Mouse (Mus musculus) midbrain, embryonic 11.5 days (tissue): ENCODE data around the gene Ppp2r1b. TPM values are rescaled to one million over a fixed set of nuclear protein-coding genes. Genes with fewer than 3 reads are reported as not detected.

Experiments
- ATAC-seq: fragments of 200-750 bp; cut with Nextera tagmentation; 2 replicates; pipeline ENCODE4 v1.8.0; 2017; ENCODE audit warnings: moderate TSS enrichment, moderate library complexity; ENCODE audit not compliant: low FRiP score
- DNase-seq: peaks from one replicate; pipeline ENCODE4 v3.0.0; 2015; ENCODE audit warnings: low spot score; ENCODE audit errors: missing footprints
- H3K27ac ChIP-seq: fragments of 300-500 bp; sonication (generic); 2 replicates; pipeline ENCODE4 v1.5.1; 2014; ENCODE audit warnings: low read depth, low read length
- H3K27me3 ChIP-seq: fragments of 300-500 bp; sonication (generic); 2 replicates; pipeline ENCODE4 v1.6.1; 2014; ENCODE audit warnings: mild to moderate bottlenecking, low read length, moderate library complexity, mixed read lengths; ENCODE audit not compliant: control insufficient read depth, insufficient read depth
- H3K36me3 ChIP-seq: fragments of 300-500 bp; sonication (generic); 2 replicates; pipeline ENCODE4 v1.6.1; 2014; ENCODE audit warnings: mild to moderate bottlenecking, low read length, moderate library complexity, mixed read lengths; ENCODE audit not compliant: control insufficient read depth, insufficient read depth
- H3K4me1 ChIP-seq: fragments of 300-500 bp; sonication (generic); 2 replicates; pipeline ENCODE4 v1.6.1; 2014; ENCODE audit warnings: low read length; ENCODE audit not compliant: control insufficient read depth, insufficient read depth
- H3K4me2 ChIP-seq: fragments of 300-500 bp; sonication (generic); 2 replicates; pipeline ENCODE4 v1.6.1; 2014; ENCODE audit warnings: mild to moderate bottlenecking, moderate library complexity
- H3K4me3 ChIP-seq: fragments of 300-500 bp; sonication (generic); 2 replicates; pipeline ENCODE4 v1.5.1; 2014; ENCODE audit warnings: low read depth, low read length
- H3K9ac ChIP-seq: fragments of 300-500 bp; sonication (generic); 2 replicates; pipeline ENCODE4 v1.6.1; 2014; ENCODE audit warnings: low read length
- H3K9me3 ChIP-seq: fragments of 300-500 bp; sonication (generic); 2 replicates; pipeline ENCODE4 v1.6.1; 2016; ENCODE audit warnings: low read length; ENCODE audit not compliant: control insufficient read depth
- WGBS: fragments of 180-500 bp; shearing (Covaris S2); extraction: QIAGEN DNeasy Blood & Tissue Kit; methylation state at CpG from one replicate; pipeline ENCODE4 v1.1.7; 2014; 5-methylcytosine and 5-hydroxymethylcytosine counted together
- polyA plus RNA-seq: library from polyadenylated mRNA; unstranded; fragments of >200 nt; fragmentation: Nextera tagmentation; extraction: Ambion mirVana; gene quantifications from 2 replicates; pipeline ENCODE4 v1.2.1, GENCODE M21; 2014

The Ppp2r1b gene
- polyA plus RNA-seq, 1 experiment from 2014 or later: 114 TPM

DNA sequence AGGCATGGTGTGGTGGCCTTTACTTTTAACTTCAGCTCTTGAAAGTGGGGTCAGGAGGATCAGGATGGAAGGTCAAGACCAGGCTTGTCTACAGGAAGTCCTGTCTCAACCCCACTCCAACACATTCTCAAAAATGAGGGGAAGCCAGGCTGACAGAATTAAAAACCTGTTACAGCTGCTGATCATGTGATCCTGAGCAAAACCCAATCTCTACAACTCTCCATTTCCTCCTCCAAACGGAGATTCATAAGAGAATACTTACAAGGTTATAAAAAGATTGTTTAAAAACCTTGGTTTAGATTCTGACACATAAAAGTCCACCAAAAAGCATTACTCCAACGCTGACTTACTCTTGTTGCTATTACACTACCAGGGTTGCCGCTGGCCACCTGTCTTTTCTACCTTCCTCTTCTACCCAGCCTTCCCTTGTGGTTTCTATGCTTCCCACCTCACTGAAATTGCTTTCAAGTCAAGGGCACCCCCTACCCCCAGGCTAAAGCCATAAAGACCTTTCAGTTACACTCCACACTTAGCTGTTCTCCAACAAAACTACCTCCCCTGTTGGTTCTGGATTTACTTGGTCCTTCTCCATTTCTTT lies 96.8 kb downstream of the Ppp2r1b start:
- Histone ChIP-seq H3K4me1 (no peaks in the 10 kb centered on the region), H3K4me3 (no peak overlapping the region), H3K9me3 (no peaks in the 10 kb centered on the region), H3K36me3 (no peaks in the 10 kb centered on the region), H3K27ac (no peak overlapping the region), H3K4me2 (no peak overlapping the region), H3K27me3 (no peaks in the 10 kb centered on the region), H3K9ac (no peak overlapping the region)
- 85% methylated on average over 3 of the region's 3 CpGs for whole genome bisulfite sequencing
- DNase-seq (peak; percentile 66), ATAC-seq (no peak)

DNA sequence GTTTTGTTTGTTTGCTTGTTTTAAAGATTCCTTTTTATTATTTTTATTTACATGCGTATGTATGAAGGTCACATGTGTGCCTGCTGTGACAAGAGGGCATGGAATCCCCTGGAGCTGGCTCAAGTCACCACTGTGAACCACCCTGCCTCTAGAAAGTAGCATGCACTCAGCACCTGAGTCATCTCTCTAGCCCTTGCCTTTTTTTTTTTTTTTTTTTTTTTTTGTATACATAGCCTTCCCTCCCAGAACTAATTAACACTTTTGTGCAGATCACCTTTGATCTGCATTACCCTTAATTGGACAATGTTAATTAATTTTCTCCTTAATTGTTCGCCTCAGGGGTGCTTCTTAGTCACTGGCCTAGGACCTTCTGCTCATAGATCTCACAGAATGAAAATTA lies 97.6 kb downstream of the Ppp2r1b start:
- DNase-seq: no peak
- WGBS: 84% methylated on average over 2 of the region's 2 CpGs

More for the DNA sequence above, 97.6 kb downstream of the Ppp2r1b start:
- Histone ChIP-seq H3K9me3 (no peaks in the 10 kb centered on the region), H3K4me3 (no peak overlapping the region), H3K4me1 (no peaks in the 10 kb centered on the region), H3K27ac (no peak overlapping the region), H3K36me3 (no peaks in the 10 kb centered on the region), H3K9ac (no peak overlapping the region), H3K27me3 (no peaks in the 10 kb centered on the region), H3K4me2 (no peak overlapping the region)
- ATAC-seq: no peak

Other genes starting within 250 kb of the Ppp2r1b start
- gene Sdhd, start 241.5 kb upstream of the Ppp2r1b start, polyA plus RNA-seq: 274 and 284 TPM in 2 replicates
- 333 and 369 TPM in 2 replicates for gene Timm8b, start 241.4 kb upstream of the Ppp2r1b start, polyA plus RNA-seq
- gene Pih1d2, start 228.0 kb upstream of the Ppp2r1b start, polyA plus RNA-seq: 6.6 and 7.5 TPM in 2 replicates
- 25.5 and 26.2 TPM in 2 replicates for gene Nkapd1, start 227.8 kb upstream of the Ppp2r1b start, polyA plus RNA-seq
- gene Dlat, start 185.5 kb upstream of the Ppp2r1b start, polyA plus RNA-seq: 63.5 and 66.4 TPM in 2 replicates
- 18.5 and 22.9 TPM in 2 replicates for gene Dixdc1, start 105.8 kb upstream of the Ppp2r1b start, polyA plus RNA-seq
- gene 2310030G06Rik, start 98.8 kb upstream of the Ppp2r1b start, polyA plus RNA-seq: 0.88 and 1.2 TPM in 2 replicates
- 5.3 and 6.1 TPM in 2 replicates for gene Cryab, start 94.0 kb upstream of the Ppp2r1b start, polyA plus RNA-seq
- gene Hspb2, start 92.9 kb upstream of the Ppp2r1b start, polyA plus RNA-seq: 0.48 and 0.81 TPM in 2 replicates
- 11.4 and 12.0 TPM in 2 replicates for gene Fdxacb1, start 77.1 kb upstream of the Ppp2r1b start, polyA plus RNA-seq
- 34.1 and 34.4 TPM in 2 replicates for gene Alg9, start 70.3 kb upstream of the Ppp2r1b start, polyA plus RNA-seq
- gene 1110032A03Rik, start 69.8 kb upstream of the Ppp2r1b start, polyA plus RNA-seq: 37.2 and 37.7 TPM in 2 replicates
- 13.1 and 14.4 TPM in 2 replicates for gene Sik2, start 163.8 kb downstream of the Ppp2r1b start, polyA plus RNA-seq
- not detected in 2 replicates for gene Btg4, start 215.6 kb downstream of the Ppp2r1b start, polyA plus RNA-seq
- gene Layn, start 231.8 kb downstream of the Ppp2r1b start, polyA plus RNA-seq: 1.6 and 2.1 TPM in 2 replicates